Mouse (Mus musculus) forebrain, embryonic 12.5 days (tissue): ENCODE data around the gene Fzd10. TPM values are rescaled to one million over a fixed set of nuclear protein-coding genes. Genes with fewer than 3 reads are reported as not detected.

Experiments used
- ATAC-seq: fragments of 200-750 bp; cut with Nextera tagmentation; 2 replicates; pipeline ENCODE4 v1.8.0; 2017; ENCODE audit warnings: moderate TSS enrichment; ENCODE audit not compliant: low FRiP score
- H3K27ac ChIP-seq: fragments of 300-500 bp; sonication (generic); 2 replicates; pipeline ENCODE4 v1.5.1; 2016; ENCODE audit warnings: mild to moderate bottlenecking
- H3K27me3 ChIP-seq: fragments of 300-500 bp; sonication (generic); 2 replicates; pipeline ENCODE4 v1.6.1; 2016; ENCODE audit warnings: mild to moderate bottlenecking
- H3K36me3 ChIP-seq: fragments of 300-500 bp; sonication (generic); replicated peaks from 2 replicates; pipeline ENCODE4 v1.6.1; 2016; ENCODE audit warnings: mild to moderate bottlenecking
- H3K4me1 ChIP-seq: fragments of 300-500 bp; sonication (generic); 2 replicates; pipeline ENCODE4 v1.6.1; 2016
- H3K4me2 ChIP-seq: fragments of 300-500 bp; sonication (generic); 2 replicates; pipeline ENCODE4 v1.6.1; 2016; ENCODE audit warnings: mild to moderate bottlenecking, moderate library complexity
- H3K4me3 ChIP-seq: fragments of 300-500 bp; sonication (generic); replicated peaks from 2 replicates; pipeline ENCODE4 v1.5.1; 2016; ENCODE audit warnings: mild to moderate bottlenecking
- H3K9ac ChIP-seq: fragments of 300-500 bp; sonication (generic); 2 replicates; pipeline ENCODE4 v1.6.1; 2016; ENCODE audit warnings: mild to moderate bottlenecking
- H3K9me3 ChIP-seq: fragments of 300-500 bp; sonication (generic); 2 replicates; pipeline ENCODE4 v1.6.1; 2016
- WGBS: fragments of 180-500 bp; shearing (Covaris S2); methylation state at CpG from one replicate; pipeline ENCODE4 v1.1.7; 2016; 5-methylcytosine and 5-hydroxymethylcytosine counted together
- polyA plus RNA-seq: library from polyadenylated mRNA; unstranded; fragments of >200 nt; fragmentation: Nextera tagmentation; extraction: Ambion mirVana; gene quantifications from 2 replicates; pipeline ENCODE4 v1.2.1, GENCODE M21; 2016

Fzd10 gene
- polyA plus RNA-seq, 1 experiment from 2014 or later = 5.3 TPM

- Histone ChIP-seq H3K4me2 (no peak overlapping the region), H3K9ac (no peak overlapping the region)
- ATAC-seq = no peak
These were observed 19.7 kb upstream of the Fzd10 start for GRCm38 (mm10) chr5:128580931-128581330.

GRCm38 (mm10) chr5:128581516-128581921, 19.1 kb upstream of the Fzd10 start:
- H3K27me3 ChIP-seq = peaks cover 89% of the 10 kb centered on the region
- no peak overlapping the region for H3K4me3 ChIP-seq
- H3K4me2 ChIP-seq = no peak overlapping the region
- H3K27ac ChIP-seq = no peak overlapping the region
- H3K36me3 ChIP-seq = no peaks in the 10 kb centered on the region
- H3K4me1 ChIP-seq = peaks cover 21% of the 10 kb centered on the region
- H3K9ac ChIP-seq = no peak overlapping the region
- ATAC-seq = no peak
- WGBS = 17% methylated on average over 8 of the region's 8 CpGs
- no peaks in the 10 kb centered on the region for H3K9me3 ChIP-seq

More at GRCm38 (mm10) chr5:128580931-128581330, 19.7 kb upstream of the Fzd10 start:
- H3K4me3 ChIP-seq = no peak overlapping the region
- no peaks in the 10 kb centered on the region for H3K9me3 ChIP-seq
- H3K27ac ChIP-seq = no peak overlapping the region
- 56% methylated on average over 4 of the region's 4 CpGs for WGBS
- H3K36me3 ChIP-seq = no peaks in the 10 kb centered on the region
- H3K4me1 ChIP-seq = peaks cover 21% of the 10 kb centered on the region
- H3K27me3 ChIP-seq = peaks cover 90% of the 10 kb centered on the region

GRCm38 (mm10) chr5:128589231-128589630, 11.4 kb upstream of the Fzd10 start:
- Histone ChIP-seq H3K9me3 (no peaks in the 10 kb centered on the region), H3K4me2 (no peak overlapping the region), H3K27ac (no peak overlapping the region), H3K9ac (no peak overlapping the region), H3K36me3 (no peaks in the 10 kb centered on the region), H3K4me1 (no peaks in the 10 kb centered on the region), H3K27me3 (peaks cover 94% of the 10 kb centered on the region), H3K4me3 (no peak overlapping the region)
- no peak for ATAC-seq
- 59% methylated on average over 1 of the region's 1 CpGs for WGBS

GRCm38 (mm10) chr5:128593446-128593845, 7.2 kb upstream of the Fzd10 start:
- no peak for ATAC-seq
- H3K9me3 ChIP-seq = no peaks in the 10 kb centered on the region
- H3K27me3 ChIP-seq = peaks cover 98% of the 10 kb centered on the region
- H3K27ac ChIP-seq = no peak overlapping the region
- peaks cover 28% of the 10 kb centered on the region for H3K4me1 ChIP-seq
- no peak overlapping the region for H3K4me2 ChIP-seq
- H3K9ac ChIP-seq = no peak overlapping the region
- no peak overlapping the region for H3K4me3 ChIP-seq
- H3K36me3 ChIP-seq = no peaks in the 10 kb centered on the region
- 83% methylated on average over 13 of the region's 13 CpGs for WGBS

- ATAC-seq = no peak
- H3K4me3 ChIP-seq = peak overlapping the region; percentile 28
- H3K4me1 ChIP-seq = peaks cover 59% of the 10 kb centered on the region
- peaks cover 94% of the 10 kb centered on the region for H3K27me3 ChIP-seq
- peak overlapping the region; percentile 51 for H3K4me2 ChIP-seq
- no peak overlapping the region for H3K9ac ChIP-seq
- no peak overlapping the region for H3K27ac ChIP-seq
- no peaks in the 10 kb centered on the region for H3K9me3 ChIP-seq
- WGBS = 1% methylated on average over 20 of the region's 20 CpGs
- H3K36me3 ChIP-seq = no peaks in the 10 kb centered on the region
These were observed 3.8 kb upstream of the Fzd10 start for GRCm38 (mm10) chr5:128596813-128597212.

GRCm38 (mm10) chr5:128597381-128597780, 3.3 kb upstream of the Fzd10 start:
- Histone ChIP-seq H3K4me1 (peaks cover 64% of the 10 kb centered on the region), H3K36me3 (no peaks in the 10 kb centered on the region), H3K9me3 (no peaks in the 10 kb centered on the region), H3K9ac (no peak overlapping the region), H3K4me2 (peak overlapping the region; percentile 51; the same call in 1 of the 2 replicates), H3K27me3 (peaks cover 94% of the 10 kb centered on the region), H3K27ac (0 out of 2 replicates have a peak overlapping the region, but pooled peaks have one; percentile 25), H3K4me3 (no peak overlapping the region)
- WGBS = 4% methylated on average over 4 of the region's 4 CpGs
- ATAC-seq = no peak

GRCm38 (mm10) chr5:128598191-128598720, 2.4 kb upstream of the Fzd10 start:
- Histone ChIP-seq H3K9ac (0 out of 2 replicates have a peak overlapping the region, but pooled peaks have one; percentile 42), H3K4me1 (peaks cover 73% of the 10 kb centered on the region), H3K4me2 (peak overlapping the region; percentile 96), H3K27ac (0 out of 2 replicates have a peak overlapping the region, but pooled peaks have one; percentile 83), H3K4me3 (peak overlapping the region; percentile 63), H3K36me3 (no peaks in the 10 kb centered on the region), H3K9me3 (no peaks in the 10 kb centered on the region), H3K27me3 (peaks cover 94% of the 10 kb centered on the region)
- under 1% methylated on average over 10 of the region's 10 CpGs for WGBS
- no peak for ATAC-seq

- no peak for ATAC-seq
- under 1% methylated on average over 20 of the region's 20 CpGs for WGBS
- peak overlapping the region; percentile 42; the same call in 1 of the 2 replicates for H3K9ac ChIP-seq
- H3K27ac ChIP-seq = peak overlapping the region; percentile 83; the same call in 1 of the 2 replicates
- H3K4me2 ChIP-seq = peak overlapping the region; percentile 96
- H3K4me3 ChIP-seq = peak overlapping the region; percentile 63
- peaks cover 79% of the 10 kb centered on the region for H3K4me1 ChIP-seq
- peaks cover 93% of the 10 kb centered on the region for H3K27me3 ChIP-seq
- H3K9me3 ChIP-seq = no peaks in the 10 kb centered on the region
- no peaks in the 10 kb centered on the region for H3K36me3 ChIP-seq
These were observed 1.8 kb upstream of the Fzd10 start for GRCm38 (mm10) chr5:128598760-128599364.

- no peak for ATAC-seq
- no peaks in the 10 kb centered on the region for H3K36me3 ChIP-seq
- H3K4me1 ChIP-seq = peaks cover 86% of the 10 kb centered on the region
- H3K9ac ChIP-seq = peak overlapping the region; percentile 42; the same call in 1 of the 2 replicates
- H3K27ac ChIP-seq = peak overlapping the region; percentile 83
- H3K27me3 ChIP-seq = peaks cover 93% of the 10 kb centered on the region
- H3K4me3 ChIP-seq = peak overlapping the region; percentile 63
- H3K4me2 ChIP-seq = peak overlapping the region; percentile 96
- WGBS = under 1% methylated on average over 28 of the region's 28 CpGs
- H3K9me3 ChIP-seq = no peaks in the 10 kb centered on the region
These were observed 1.1 kb upstream of the Fzd10 start for GRCm38 (mm10) chr5:128599365-128600071.

GRCm38 (mm10) chr5:128601036-128602019, 684 bp downstream of the Fzd10 start:
- ATAC-seq = peak; percentile 40
- peaks cover 91% of the 10 kb centered on the region for H3K4me1 ChIP-seq
- H3K9ac ChIP-seq = peak overlapping the region; percentile 71
- no peaks in the 10 kb centered on the region for H3K9me3 ChIP-seq
- H3K36me3 ChIP-seq = no peaks in the 10 kb centered on the region
- peak overlapping the region; percentile 96 for H3K4me2 ChIP-seq
- under 1% methylated on average over 86 of the region's 87 CpGs for WGBS
- peaks cover 93% of the 10 kb centered on the region for H3K27me3 ChIP-seq
- peak overlapping the region; percentile 63 for H3K4me3 ChIP-seq
- H3K27ac ChIP-seq = peak overlapping the region; percentile 83

GRCm38 (mm10) chr5:128603693-128604092, 3.0 kb downstream of the Fzd10 start:
- WGBS = 15% methylated on average over 1 of the region's 1 CpGs

More at GRCm38 (mm10) chr5:128603693-128604092, 3.0 kb downstream of the Fzd10 start:
- H3K4me1 ChIP-seq = peaks cover 79% of the 10 kb centered on the region
- peak overlapping the region; percentile 96 for H3K4me2 ChIP-seq
- peak overlapping the region; percentile 63 for H3K4me3 ChIP-seq
- no peak overlapping the region for H3K27ac ChIP-seq
- peak overlapping the region; percentile 33; the same call in 1 of the 2 replicates for H3K9ac ChIP-seq
- H3K27me3 ChIP-seq = peaks cover 97% of the 10 kb centered on the region
- H3K36me3 ChIP-seq = no peaks in the 10 kb centered on the region
- no peaks in the 10 kb centered on the region for H3K9me3 ChIP-seq
- ATAC-seq = no peak
